Mouse (Mus musculus) left cerebral cortex, postnatal 36 days (tissue): Measurements from ENCODE around the gene Tspan12. TPM values are rescaled to one million over a fixed set of nuclear protein-coding genes. Genes with fewer than 3 reads are reported as not detected.
"Not testable (repeated sequence)": the region's sequence is repeated elsewhere in the genome, so short reads cannot be mapped to it uniquely, and the experiment has no call there.

ENCODE experiments used
- DNase-seq, 2 experiments: peaks; one replicate each; pipeline ENCODE4 v3.0.0; 2021 to 2022; ENCODE audit warnings: low spot score in 2 of 2, mixed read lengths in 1 of 2
- intact Hi-C: fragments of 180-260 bp; cut with DNase I; formaldehyde crosslinking; loops from one replicate; pipeline ENCODE4 v1.15.1; 2025
- total RNA-seq, 2 experiments: library from RNA; stranded (reverse); gene quantifications; 2 replicates each; pipeline ENCODE4 v1.2.3; 2021

Gene Tspan12
- total RNA-seq, 2 experiments from 2014 or later: 22.0 to 24.2 TPM

DNA sequence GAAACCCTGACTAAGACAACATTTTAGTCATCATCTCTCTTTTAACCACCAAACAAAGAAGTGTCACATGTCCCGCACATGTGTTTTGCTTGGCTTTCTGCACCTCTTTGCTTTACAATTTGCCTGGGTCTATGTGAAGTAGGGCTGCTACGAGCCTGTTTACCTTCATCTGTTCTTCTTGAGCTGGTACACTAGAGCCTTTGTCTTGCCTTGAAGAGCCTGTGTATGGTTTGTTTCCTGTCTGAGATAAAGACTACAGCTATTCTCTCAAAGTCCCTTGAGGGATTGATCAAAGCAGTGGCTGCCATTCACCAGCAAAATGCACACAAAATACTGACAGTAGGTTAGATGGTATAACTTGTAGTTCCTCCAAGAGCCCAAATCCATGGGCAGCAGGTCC, 62.3 kb downstream of the Tspan12 start:
- no peak for DNase-seq
- intact Hi-C loops: loop anchor here (10.0 kb wide), 1 partner anchor 165 kb away; no protein-coding TSS in a partner anchor

- intact Hi-C loops: not testable (repeated sequence)
Measured at GRCm38 (mm10) chr6:21789582-21789981, 62.7 kb downstream of the Tspan12 start.

DNA sequence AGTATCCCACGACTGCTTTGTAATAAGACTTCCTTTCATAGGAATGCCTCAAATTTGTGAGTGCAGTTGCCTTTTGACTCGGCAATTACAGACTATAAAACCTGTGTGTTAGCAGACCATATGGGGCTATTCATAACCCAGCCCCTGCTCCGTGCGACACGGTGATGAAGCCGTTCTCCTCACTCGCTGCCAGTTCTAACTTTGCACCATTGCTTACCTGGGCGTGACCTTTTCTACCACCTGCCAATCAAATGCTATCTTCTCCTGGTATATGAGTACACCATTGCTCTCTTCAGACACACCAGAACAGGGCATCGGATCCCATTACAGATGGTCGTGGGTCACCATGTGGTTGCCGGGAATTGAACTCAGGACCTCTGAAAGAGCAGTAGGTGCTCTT, 64.6 kb downstream of the Tspan12 start:
- intact Hi-C loops: no loop called here
- DNase-seq: no peak

More at GRCm38 (mm10) chr6:21789582-21789981, 62.7 kb downstream of the Tspan12 start:
- DNase-seq: not testable (repeated sequence)

- intact Hi-C loops: no loop called here
Measured at GRCm38 (mm10) chr6:21787274-21787673, 65.0 kb downstream of the Tspan12 start.

GRCm38 (mm10) chr6:21774213-21774916, 78.0 kb downstream of the Tspan12 start:
- no peak for DNase-seq

More at GRCm38 (mm10) chr6:21787274-21787673, 65.0 kb downstream of the Tspan12 start:
- DNase-seq: no peak

DNA sequence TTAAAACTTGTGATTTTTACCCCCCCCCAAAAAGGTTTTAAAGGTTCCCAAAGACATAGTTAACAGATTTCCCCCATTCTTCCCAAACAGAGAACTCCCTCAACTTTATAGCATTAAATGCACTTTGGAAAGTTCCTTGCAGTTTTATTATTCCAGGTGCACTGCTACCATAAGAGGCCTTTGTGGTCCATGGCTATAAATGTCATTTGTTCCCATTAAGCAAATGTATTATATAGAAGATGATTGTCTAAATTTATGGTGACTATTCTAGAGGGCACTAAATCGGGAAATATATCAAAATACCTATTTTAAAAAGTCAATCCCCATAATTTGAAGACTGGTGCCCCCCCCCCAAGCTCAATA, 82.9 kb downstream of the Tspan12 start:
- intact Hi-C loops: no loop called here
- DNase-seq: no peak

More at GRCm38 (mm10) chr6:21774213-21774916, 78.0 kb downstream of the Tspan12 start:
- intact Hi-C loops: no loop called here

DNA sequence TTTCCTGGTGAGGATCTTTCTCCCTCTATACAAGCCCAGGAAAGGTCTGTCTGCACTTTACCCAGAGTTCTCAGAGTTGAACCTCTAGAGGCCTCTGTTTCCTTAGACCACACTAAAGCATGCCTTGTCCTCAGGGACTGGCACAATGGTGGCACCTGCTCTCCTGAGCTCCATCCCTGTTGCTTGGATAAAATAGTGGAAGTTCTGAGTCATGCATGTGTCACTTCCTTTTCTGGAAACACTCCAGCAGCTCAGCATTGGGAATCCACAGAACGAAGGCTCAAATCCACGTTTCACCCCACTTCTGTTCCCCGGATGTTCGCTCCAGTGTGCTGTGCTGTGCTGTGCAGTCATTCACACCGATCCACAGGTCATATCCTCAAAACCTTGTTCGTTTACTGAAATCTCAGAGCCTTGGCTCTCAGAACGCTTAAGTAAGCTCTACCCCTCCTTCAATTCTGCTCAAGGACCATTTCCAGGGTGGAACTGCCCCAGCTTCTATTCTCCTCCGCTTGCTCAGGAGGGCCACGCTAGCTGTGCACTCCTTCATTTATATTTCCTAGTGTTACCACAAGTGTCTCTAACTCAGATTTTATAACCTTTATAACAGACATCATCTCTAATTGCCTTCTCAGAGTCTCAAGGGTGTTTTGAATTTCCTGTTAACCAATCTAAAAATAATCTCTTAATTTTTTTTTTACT, 83.4 kb downstream of the Tspan12 start:
- intact Hi-C loops: no loop called here
- no peak for DNase-seq

DNA sequence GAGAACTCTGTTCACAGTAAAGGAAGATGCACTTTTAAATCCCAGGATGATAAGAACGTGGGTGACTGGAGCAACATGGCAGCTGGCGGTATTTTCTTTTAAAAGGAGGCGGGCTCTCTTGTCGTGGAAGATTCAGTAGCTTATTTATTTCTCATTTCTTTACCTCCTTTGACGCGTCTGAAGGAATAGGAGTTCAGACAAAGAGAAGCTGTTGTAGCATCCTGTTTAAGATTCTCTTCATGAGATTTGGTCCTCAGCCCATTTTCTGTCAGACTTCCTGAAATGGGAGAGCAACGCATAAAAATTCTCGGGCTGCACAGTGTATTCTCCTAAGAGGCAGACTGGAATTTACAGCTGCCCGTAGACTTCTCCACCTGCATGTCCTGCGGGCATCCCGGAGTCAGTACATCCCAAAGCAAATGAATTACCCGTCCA, 84.5 kb downstream of the Tspan12 start:
- intact Hi-C loops: no loop called here
- DNase-seq: no peak

- intact Hi-C loops: no loop called here
- no peak for DNase-seq
Measured at GRCm38 (mm10) chr6:21747536-21747935, 104.8 kb downstream of the Tspan12 start.

DNA sequence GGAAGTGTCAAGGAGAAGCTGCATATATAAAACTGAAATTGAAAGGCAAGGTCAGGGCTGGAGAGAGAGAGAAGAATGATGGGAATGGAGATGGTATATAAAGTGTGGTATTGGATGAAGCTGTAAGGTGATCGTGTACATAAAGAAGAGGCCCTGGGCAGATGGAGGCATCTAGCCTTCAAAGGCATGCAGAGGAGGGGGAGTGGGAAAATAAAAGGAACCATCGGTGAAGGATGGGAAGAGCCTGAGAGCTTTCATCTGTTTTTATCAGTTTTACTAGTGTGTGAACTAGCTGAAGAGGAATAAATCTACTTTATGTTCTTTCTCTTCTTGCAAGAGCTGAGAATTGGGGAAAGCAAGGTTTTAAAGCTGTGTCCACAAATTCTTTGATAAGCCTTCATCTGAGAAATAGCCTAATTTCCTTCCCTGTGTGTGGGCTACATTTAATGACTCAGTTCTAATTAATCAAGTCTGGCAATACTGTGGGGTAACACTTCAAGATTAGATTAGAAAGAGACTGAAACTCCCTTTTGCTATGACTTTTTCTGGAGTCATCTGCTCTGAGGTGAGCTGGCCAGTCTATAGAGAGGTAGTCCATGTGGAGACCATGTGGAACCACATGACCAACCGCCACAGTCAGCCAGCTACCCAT, 107.6 kb downstream of the Tspan12 start:
- intact Hi-C loops: no loop called here
- no peak for DNase-seq

- intact Hi-C loops: no loop called here
- DNase-seq: no peak
Measured at GRCm38 (mm10) chr6:21740606-21741005, 111.7 kb downstream of the Tspan12 start.

GRCm38 (mm10) chr6:21722238-21722637, 130.1 kb downstream of the Tspan12 start:
- no peak for DNase-seq
- intact Hi-C loops: no loop called here

Other genes with a start within 250 kb of the Tspan12 start
- gene Ing3, start 97.1 kb upstream of the Tspan12 start, total RNA-seq: 10 to 100 TPM; 22.5 to 27.5 TPM
- 1 to 10 TPM; 3.0 to 4.1 TPM for gene Cped1, start 133.4 kb upstream of the Tspan12 start, total RNA-seq